Mouse (Mus musculus) cerebellum, adult 11-12 months (tissue): Measurements from ENCODE around the gene Nipsnap2.
"Not testable (repeated sequence)": the region's sequence is repeated elsewhere in the genome, so short reads cannot be mapped to it uniquely, and the experiment has no call there.

Experiments used
- DNase-seq: peaks from one replicate; pipeline ENCODE4 v3.0.0; 2022

Gene Nipsnap2

DNA sequence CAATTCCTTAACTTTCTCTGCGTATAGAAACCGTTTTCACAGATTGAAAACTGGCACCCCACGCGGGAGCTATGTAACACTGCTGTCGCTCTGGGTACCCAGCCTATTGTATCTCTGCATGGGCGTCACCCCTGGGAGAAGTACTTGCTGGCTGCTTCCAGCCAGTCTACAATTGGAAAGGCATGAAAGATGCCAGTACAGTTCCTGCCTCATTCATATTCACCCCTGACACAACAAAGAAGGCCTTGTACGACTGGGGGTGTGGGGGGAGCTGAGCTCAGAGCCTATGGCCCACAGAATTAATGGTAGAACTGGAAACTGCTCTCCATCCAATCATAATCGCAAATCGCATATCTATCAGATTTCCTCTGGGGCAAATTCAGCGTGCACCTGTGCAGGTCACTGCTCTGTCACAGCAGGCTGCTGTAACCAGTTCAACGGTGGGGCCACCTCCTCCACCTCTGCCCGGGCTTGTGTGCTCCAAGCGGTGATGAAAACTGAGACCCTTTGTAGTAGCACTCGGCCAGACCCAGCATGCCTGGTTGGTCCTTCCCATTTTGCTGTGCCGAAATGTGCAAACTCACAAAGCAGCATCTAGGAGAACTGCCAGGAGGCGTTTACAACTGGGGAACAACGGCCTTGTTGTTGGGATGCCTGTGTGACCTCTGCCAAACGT is 37.1 kb downstream of the Nipsnap2 start:
- DNase-seq = peak; percentile 28

DNA sequence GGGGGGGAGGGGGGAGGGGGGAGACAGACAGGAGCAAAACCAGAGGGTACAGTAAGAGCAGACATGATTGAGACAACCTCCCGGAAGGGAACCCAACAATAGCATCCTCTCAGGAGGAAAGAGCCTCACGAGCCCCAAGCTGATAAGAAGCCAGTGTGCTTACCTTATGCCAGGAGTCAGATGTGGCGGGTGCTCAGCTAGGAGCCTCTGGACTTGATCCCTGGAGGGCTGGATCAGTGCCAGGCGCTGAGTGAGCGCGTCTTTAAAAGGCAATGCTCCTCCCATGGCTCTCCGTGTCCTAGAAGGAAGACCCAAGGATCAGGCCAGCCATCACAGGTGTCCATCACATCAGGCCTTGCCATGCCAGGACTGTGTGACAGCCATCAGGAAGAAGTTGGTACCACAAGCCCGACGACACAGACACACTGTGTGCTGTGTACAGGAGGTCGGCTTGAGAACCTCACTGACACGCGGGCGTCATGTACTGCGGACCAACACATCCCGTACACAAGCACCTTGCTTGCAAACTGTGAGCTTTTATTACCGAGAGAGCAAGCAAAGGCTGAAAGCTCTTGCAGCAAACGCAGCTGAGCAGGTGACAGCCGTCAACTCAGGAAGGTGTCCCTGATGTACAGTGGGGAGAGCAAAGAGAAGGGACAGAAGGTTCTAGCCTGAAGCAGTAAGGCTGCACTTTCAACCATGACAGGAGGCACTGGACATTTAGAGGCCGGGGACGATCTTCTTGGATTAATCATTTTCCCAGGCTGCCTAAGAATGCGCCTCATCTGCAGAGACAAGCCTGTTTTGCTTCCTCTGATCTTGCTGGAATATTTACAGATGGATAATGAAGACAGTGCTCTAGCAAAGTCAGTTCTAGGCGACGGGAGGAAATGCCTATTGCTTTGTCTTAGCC is 45.8 kb downstream of the Nipsnap2 start:
- no peak for DNase-seq

DNA sequence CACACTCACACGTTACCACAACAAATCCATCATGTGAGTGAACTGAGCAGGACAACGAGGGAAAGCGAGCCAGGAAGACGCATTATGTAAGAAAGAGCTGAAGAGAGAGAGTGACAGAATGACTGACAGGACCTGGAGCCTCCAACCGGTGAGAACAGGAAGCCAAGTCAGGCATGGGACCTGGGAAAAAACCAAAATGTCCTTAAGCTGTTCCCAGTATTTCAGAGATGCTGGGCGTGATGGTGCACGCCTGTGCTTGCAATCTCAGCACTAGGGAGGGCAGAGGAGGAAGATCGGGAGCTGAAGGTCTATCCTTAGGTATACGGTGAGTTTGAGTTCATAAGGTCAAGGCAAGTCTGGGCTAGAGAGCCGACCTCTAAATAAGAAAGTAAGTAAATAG is 47.6 kb downstream of the Nipsnap2 start:
- no peak for DNase-seq

DNA sequence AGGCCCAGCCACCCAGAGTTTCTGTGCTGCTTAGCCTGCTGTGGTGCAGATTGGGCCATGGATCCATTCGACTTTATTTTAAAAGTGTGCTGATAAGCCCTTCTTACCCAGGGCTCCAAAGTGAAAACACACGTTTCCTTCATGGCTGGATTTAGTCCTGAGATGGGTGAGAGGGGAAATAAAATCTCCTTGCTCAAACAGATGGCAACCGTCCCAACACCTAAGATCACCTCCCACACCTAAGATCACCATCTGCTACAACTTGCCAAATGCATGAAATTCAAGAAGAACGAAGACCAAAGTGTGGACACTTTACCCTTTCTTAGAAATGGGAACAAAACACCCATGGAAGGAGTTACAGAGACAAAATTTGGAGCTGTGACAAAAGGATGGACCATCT is 48.5 kb downstream of the Nipsnap2 start:
- DNase-seq = not testable (repeated sequence)

DNA sequence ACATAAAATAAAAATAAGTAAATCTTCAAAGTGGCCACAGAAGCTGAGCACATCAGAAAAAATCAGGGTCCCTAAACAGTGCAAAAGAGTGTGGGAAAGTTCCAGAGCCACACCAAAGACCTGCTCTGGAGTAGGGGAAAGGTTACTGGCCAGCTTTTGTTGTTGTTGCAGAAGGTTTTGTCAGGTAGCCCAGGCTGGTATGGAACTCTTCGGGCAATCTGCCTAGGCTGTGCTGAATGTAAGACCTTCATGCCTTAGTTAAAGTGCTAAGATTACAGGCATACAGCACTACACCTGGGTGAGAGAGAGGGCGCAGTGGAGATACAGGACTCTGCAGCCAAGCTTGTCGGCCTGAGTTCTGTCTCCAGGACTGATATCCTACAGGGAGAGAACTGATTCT is 49.8 kb downstream of the Nipsnap2 start:
- DNase-seq = no peak

DNA sequence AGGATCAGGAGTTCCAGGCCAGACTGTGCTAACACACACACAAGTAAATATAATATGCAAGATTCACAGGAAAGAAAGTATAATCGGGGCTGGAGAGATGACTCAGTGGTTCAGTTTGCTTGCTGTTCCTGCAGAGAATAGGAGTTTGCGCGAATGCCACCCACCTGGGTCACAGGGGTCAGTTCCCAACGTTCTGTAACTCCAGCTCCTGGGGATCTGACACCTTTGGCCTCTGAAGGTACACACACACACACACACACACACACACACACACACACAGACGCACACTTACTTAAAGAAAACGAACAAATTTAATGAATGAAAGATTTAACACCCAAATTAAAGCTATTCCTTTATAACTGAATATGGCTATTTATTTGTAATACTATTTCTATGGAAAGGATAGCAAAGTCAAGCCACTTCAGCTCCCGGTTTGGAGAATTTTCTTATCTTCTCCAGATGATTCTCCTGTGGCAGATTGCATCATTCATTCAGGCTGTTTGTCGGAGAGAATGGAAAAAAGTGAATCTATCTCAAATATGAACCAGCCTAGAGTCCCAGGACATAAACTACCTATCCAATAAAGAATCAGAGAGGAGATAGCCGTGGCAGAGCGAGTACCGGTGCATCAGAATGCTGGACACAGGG is 53.6 kb downstream of the Nipsnap2 start:
- no peak for DNase-seq

DNA sequence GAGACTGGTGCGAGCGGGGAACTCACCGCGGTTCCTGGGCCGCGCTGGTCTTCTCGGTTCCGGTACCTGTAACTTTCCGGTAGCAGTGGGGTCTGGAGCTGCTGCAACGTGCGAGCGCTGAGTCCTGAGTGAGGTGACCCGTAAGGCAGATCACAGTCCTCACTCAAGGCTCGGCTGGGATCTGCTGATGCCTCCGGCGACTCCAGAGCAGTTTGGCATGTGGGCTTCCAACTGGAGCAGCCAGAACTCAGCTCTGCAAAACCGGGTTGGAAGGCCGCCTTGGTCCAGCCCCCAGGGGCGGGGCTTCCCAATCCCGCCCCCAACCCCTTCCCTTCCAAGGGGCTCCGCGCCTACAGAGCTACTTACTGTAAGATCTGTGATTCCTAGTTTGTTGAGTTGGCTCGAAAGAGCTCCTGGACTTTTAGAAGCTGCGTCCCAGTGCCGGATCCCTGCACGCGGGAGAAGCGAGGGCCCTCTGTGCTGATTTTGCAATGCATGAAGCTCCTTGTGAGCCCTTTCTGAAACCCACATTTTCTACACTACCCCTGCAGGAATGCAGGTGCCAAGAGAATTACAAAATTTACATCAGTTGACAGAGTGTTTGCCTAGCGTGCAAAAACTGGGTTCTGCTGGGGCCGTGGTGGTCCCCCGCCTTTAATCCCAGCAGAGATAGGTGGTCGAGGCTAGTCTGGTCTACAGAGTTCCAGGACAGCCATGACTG is 54.3 kb downstream of the Nipsnap2 start:
- DNase-seq = peak; percentile 80

DNA sequence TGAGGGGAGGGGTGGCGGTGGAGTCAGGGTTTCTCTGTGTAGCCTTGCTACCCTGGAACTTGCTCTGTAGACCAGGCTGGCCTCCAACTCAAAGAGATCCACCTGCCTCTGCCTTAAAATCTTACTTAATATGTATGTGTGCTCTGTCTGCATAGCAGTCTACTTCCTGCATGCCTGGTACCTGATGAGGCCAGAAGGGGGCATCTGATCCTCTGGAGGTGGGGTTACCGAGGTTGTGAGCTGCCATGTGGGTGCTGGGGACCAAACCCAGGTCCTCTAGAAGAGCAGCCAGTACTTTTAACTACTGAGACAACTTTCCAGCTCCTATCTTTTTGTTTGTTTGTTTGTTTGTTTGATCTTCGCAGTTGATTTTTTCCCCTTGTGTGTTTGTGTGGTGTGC is 55.3 kb downstream of the Nipsnap2 start:
- DNase-seq = no peak

DNA sequence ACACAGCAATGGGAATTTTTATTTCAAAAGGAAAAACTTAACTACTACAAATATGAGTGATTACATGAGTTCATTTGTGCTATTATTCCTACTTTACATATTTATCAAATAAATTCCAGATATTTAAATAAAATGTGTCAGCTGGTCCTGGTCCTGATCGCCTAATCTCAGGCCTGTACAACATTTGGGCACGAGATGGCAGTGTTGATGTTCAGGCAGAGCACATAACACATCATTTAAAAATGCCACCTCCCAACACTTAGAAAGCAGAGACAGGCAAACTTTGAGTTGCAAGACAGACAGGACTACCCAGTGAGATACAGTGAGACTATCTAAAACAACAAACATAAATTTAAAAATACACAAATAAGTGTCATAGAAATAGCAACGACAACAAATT is 57.3 kb downstream of the Nipsnap2 start:
- DNase-seq = no peak

DNA sequence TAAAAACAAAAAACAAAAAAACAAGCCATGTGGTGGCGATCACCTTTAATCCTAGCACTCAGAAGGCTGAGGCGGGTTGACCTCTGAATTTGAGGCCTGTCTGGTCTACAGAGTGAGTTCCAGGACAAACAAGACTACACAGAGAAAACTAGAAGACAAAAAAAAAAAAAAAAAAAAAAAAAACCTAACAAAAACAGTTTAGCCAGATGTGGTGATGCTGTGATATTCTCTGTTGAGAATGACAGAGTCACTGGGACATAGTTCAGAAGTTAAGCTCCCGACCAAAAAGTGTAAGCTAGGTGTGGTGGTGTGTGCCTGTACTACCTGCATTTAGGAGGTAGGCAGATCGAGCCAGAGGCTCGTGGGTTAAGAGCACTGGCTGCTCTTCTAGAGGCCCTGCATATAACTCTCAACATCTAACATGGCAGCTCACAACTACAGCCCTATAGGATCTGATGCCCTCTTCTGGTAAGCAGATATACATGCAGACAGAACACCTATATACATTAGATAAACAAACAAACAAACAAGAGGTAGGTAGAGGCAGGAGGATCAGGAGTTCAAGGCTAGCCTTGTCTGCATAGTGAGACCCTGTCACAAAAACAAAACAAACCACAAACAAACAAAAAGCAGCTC is 60.5 kb downstream of the Nipsnap2 start:
- no peak for DNase-seq

DNA sequence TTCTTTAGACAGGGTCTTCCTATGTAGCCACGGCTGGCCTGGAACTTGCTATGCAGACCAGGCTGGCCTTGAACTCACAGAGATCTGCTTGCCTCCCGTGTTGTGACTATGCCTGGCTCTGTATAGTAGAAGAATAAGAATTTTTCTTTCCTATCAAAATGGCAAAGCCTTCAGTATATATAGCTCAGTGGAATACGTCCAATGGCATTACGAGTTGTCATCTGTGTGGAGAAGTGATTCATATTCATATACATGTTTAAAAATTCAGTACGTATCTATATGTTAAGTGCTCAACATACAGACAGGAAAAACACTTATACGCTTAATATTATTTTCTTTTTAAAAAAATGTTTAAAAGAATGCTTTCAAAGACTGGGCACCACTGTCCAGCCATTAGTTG is 61.3 kb downstream of the Nipsnap2 start:
- DNase-seq = peak; percentile 26

DNA sequence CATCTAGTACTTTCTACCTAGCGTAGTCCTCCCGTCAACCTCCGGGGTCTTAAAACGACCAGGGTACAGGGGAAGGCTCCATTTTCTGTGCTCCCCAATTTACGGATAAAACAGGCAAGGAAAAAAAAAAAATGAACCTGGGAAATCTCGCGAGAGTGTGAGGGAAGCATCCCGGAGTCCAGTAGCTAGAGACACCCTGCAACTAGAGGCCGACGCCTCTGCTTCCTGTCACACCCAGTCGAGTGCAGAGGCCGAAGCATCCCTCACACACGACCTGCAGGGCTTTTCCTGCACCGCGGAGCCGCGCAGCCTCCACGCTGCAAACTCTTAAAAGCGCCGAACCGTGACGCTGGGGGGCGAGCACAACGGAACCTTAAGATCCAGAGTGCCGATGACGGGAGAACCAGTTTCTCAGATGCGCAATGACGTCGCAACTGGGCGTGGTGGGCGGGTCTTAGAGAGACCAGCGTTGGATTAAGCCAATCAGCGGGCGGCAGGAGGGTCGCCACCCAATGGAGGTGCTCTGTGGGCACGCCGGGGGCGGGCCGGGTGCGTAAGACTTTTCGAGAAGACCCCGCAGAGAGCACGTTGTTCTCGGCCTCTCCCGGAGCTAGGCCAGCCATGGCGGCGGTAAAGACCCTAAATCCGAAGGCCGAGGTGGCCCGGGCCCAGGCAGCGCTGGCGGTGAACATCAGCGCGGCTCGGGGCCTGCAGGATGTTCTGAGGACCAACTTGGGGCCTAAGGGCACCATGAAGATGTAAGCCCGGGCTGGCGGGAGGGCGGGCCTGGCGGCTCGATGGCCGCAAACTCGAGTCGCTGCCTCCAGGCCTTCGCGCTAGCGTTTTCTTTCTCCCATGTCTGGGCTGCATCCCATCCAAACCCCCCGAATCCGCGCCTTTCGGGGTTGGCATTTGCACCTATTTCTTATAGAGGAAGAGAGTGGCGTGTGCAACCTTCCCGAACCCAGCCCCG is 62.2 kb downstream of the Nipsnap2 start, which contains the start of gene Psph:
Gene Psph, minus strand, starts transcription at position 632 of the 973 bp plus-strand sequence.
- DNase-seq = peak; percentile 96

DNA sequence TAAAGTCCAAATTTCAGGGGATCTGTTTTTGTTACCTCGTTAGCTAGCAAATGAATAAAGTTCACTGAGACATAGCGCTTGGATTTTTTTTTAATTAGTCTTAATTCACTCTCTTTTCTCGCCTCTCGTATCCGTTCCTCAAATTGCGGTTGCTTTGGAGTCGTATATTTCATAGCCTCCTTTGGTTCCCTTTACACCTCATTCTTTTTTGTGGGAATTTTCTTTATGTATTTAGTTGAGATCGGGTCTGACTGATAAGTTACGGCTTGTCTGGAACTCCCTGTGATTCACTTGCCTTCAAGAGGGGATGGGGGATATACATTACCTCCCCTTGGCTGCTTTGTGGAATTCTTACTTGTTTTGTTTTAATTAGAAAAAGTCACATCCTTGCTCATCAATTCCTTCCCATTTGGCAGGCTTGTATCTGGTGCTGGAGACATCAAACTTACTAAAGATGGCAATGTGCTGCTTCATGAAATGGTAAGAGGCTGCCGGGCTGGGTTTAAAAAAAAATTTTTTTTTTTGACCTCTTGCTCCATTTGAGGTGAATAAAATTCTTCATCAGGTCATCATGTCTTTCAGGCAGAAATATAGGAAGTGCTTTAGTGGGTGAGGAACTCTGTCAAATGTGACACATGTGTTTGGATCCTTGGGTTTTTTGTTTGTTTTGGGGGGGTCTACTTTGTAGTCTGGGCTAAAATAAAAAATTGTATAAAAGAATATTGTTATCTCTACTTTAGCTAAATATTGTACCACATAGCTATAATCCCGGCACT is 63.1 kb downstream of the Nipsnap2 start:
- no peak for DNase-seq

DNA sequence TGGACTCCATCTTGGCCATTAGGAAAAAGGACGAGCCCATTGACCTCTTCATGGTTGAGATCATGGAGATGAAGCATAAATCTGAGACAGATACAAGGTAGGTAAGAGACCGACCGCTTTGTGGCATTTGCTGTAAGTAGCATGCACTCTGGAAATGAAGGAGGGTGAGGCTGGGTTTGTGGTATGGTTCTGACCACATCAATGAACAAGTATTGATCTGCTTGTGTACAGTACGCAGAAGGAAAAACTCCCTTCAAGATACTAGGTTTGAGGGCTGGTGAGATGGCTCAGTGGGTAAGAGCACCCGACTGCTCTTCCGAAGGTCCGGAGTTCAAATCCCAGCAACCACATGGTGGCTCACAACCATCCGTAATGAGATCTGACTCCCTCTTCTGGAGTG is 65.7 kb downstream of the Nipsnap2 start:
- not testable (repeated sequence) for DNase-seq
